Mouse (Mus musculus): ENCODE measurements around the gene Taf5l. TPM values are rescaled to one million over a fixed set of nuclear protein-coding genes. Genes with fewer than 3 reads are reported as not detected.

Gene Taf5l
- 16.4 and 20.7 TPM in 2 replicates for polyA plus RNA-seq (2015; fragmentation: Nextera tagmentation; extraction: Ambion mirVana)

DNA sequence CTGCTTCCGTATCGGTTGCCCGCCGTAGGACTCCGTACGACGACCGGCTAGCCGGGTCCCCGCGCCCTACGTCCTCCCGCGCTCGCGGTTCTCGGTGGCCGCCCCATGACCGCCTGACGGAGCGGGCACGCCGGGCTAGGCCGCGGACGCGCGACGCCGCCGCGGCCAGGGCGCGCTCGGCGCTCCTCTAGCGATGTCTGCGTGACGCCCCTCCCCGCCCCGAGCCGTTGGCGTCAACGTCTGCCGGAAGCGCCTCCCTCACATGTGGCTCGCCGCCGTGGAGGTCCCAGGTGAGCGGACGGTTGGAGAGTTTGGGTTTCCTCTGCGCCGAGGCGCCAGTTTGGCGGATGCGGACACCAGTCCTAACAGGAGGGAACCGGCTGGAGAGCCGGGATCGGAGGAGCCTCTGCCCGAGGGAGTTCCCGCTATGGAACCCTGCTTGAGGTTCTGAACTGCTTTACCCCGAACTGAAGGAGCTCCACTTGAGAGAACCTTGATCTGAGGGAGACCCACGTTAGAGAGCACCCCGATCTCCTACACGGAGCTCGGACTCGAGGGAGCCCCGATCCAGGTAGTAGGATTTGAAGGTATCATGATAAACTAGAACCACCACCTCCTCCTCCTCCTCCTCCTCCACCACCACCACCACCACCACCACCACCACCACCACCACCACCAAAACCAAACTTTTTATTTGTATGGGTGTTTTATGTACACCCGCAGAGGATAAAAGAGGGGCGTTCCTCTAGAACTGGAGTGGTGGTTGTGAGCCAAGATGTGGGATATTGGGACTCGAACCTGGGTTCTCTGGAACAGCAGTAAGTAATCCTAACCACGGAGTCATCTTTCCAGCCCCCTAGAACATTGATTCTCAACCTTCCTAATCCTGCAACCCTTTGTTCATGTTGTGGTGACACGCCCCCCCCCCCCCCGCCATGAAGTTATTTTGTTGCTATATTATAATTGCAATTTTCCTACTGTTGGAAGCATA, at the start of gene Taf5l, which contains the start of gene Urb2:
TSS of gene Taf5l (minus strand) at position 161 of the 991 bp plus-strand sequence.
TSS of gene Urb2 (plus strand) at position 272 of the 991 bp plus-strand sequence.

DNA sequence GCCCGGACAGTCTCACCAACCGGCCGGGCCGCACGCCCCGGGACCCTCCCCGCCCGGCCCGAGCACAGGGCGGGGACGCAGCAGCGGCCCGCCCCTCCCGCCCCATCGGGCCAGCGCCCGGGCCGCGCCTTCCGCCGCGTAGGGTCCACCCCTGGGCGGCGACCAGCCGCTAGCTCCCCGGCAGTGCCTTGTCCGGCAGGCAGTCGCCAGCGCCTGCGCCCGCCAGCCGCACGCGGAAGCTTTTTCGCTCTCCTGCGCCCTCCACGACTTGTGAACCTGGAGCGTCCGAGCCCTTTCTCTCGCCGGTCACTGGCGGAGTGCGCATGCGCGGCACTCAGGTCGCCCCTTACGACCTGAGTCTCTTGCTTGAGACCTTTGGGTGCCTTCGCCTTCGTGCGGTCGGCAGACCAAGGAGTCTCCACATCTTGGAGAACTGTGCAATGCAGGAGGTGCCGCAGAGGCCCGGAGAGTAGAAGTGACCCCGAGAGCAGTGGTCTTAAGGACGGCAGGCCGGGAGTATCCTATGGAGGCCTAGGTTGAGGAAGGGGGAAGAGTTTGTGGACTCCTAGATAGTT, 38.3 kb downstream of the Taf5l start, which contains the start of gene Abcb10:
TSS of gene Abcb10 (minus strand) at position 297 of the 575 bp plus-strand sequence.

DNA sequence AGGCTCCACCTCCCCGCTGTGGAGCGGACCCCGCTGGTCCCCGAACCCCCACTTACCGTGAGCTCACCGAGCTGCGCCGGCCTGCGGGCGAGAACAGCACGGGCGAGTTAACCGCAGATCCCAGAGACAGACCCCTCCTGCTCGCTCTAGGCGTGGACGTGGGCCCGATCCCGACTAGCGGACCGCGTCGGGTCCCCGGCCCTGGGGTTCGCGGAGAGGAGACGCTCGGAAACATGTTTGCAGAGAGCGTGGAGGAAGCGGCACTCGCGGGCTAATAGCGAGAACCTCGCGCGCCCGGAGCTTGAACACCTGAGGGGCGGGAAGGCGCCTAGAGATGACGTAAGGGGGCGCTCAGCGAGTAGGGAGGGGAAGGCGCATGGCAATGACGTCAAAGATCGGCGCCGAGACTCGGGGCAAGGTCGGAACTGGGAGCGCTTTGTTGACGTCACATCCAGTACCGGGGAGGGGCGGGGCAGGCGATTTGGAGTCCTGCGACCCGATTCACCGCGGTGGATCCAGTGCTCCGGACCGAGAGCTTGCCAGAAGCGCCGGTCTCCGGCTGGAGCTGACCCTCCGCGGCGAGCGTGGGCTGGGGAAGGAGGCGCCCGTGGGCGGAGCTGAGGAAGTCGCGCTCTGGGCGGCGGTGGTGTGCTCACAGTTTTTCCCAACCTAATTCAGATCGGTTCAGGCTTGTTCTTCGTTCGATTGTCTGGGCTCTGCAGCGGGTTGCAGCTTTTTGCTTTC, 72.1 kb downstream of the Taf5l start, which contains the start of gene Nup133:
TSS of gene Nup133 (minus strand) at position 324 of the 744 bp plus-strand sequence.

Small RNA genes lying within 50 kb of the gene (microRNA-seq; reads per million reads assigned to microRNA genes)
- gene Mir1967 (ENCODE audit: borderline replicate concordance, insufficient number of aligned reads) = not detected

Other genes starting within 250 kb of the Taf5l start
- 38.1 and 47.8 TPM in 2 replicates for gene Rab4a, start 215.4 kb downstream of the Taf5l start, polyA plus RNA-seq (2015; fragmentation: Nextera tagmentation; extraction: Ambion mirVana)
- gene Ccsap, start 161.2 kb downstream of the Taf5l start, polyA plus RNA-seq (2015; fragmentation: Nextera tagmentation; extraction: Ambion mirVana) = 2.3 and 4.0 TPM in 2 replicates
- gene Acta1, start 126.6 kb downstream of the Taf5l start, polyA plus RNA-seq (2015; fragmentation: Nextera tagmentation; extraction: Ambion mirVana) = 64.0 and 216 TPM in 2 replicates
- gene Nup133, start 72.1 kb downstream of the Taf5l start, polyA plus RNA-seq (2015; fragmentation: Nextera tagmentation; extraction: Ambion mirVana) = 11.5 and 15.4 TPM in 2 replicates
- gene Abcb10, start 38.3 kb downstream of the Taf5l start, polyA plus RNA-seq (2015; fragmentation: Nextera tagmentation; extraction: Ambion mirVana) = 10.5 and 12.6 TPM in 2 replicates
- 1.1 and 1.9 TPM in 2 replicates for gene Urb2, start 111 bp upstream of the Taf5l start, polyA plus RNA-seq (2015; fragmentation: Nextera tagmentation; extraction: Ambion mirVana)
- gene Galnt2, start 210.0 kb upstream of the Taf5l start, polyA plus RNA-seq (2015; fragmentation: Nextera tagmentation; extraction: Ambion mirVana) = 48.3 and 55.6 TPM in 2 replicates